Mouse (Mus musculus): ENCODE measurements around the gene Gm17581.

Gene Gm17581

GRCm38 (mm10) chr2:155691336-155691722, 44.3 kb downstream of the Gm17581 start:
- no peak for DNase-seq (ENCODE audit: low spot score)

- DNase-seq (ENCODE audit: low spot score): no peak
These were observed 46.5 kb downstream of the Gm17581 start for GRCm38 (mm10) chr2:155689211-155689610.

- no peak for DNase-seq (ENCODE audit: low spot score)
These were observed 47.9 kb downstream of the Gm17581 start for GRCm38 (mm10) chr2:155687746-155688145.

GRCm38 (mm10) chr2:155686572-155686971, 49.1 kb downstream of the Gm17581 start:
- DNase-seq (ENCODE audit: low spot score): no peak

All from retina, embryonic 14.5 days (tissue).